Mouse (Mus musculus): ENCODE results near the gene Trim44. TPM values are rescaled to one million over a fixed set of nuclear protein-coding genes. Genes with fewer than 3 reads are reported as not detected.

The Trim44 gene
- polyA plus RNA-seq, 1 experiment: 32.6 TPM

DNA sequence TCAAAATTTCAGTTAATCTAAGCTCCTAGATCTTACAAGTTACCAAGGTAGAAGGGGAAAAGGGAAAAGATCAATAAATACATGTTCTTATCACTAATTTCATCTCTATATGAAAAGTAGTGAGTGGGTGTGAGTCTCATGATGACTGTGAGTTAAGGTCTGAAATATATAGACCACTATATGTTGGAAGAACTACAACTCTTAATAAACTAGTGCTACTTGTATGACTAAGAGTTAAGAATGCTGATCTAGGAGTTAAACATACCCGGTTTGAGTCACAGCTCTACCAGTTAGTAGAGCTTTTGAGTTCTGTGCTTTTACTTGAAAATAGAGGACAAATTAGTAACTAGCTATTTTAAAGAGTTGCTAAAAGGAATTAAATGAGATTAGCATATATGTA is 94.7 kb downstream of the Trim44 start:
- WGBS: 85% methylated on average over 1 of the region's 1 CpGs

GRCm38 (mm10) chr2:102303274-102303673 is 104.4 kb downstream of the Trim44 start:
- H3K4me3 ChIP-seq (replicated peaks; ENCODE audit: control insufficient read depth, low read depth, low read length): no peak overlapping the region
- 88% methylated on average over 2 of the region's 2 CpGs for WGBS
- no peak for TF ChIP-seq POLR2A (IDR thresholded peaks at IDR 0.05; ENCODE audit: borderline replicate concordance, control insufficient read depth, low read depth, low read length)
- H3K4me1 ChIP-seq (ENCODE audit: control insufficient read depth, insufficient read depth, low read length): no peaks in the 10 kb centered on the region
- H3K27ac ChIP-seq (ENCODE audit: control insufficient read depth, insufficient read depth, low read depth, low read length, poor library complexity): no peak overlapping the region

More for the DNA sequence above, 94.7 kb downstream of the Trim44 start:
- no peaks in the 10 kb centered on the region for H3K4me1 ChIP-seq (ENCODE audit: control insufficient read depth, insufficient read depth, low read length)
- no peak for TF ChIP-seq POLR2A (IDR thresholded peaks at IDR 0.05; ENCODE audit: borderline replicate concordance, control insufficient read depth, low read depth, low read length)
- TF ChIP-seq CTCF (IDR thresholded peaks at IDR 0.05; ENCODE audit: control insufficient read depth, insufficient read depth, low read length): no peak
- no peak overlapping the region for H3K4me3 ChIP-seq (replicated peaks; ENCODE audit: control insufficient read depth, low read depth, low read length)
- no peak overlapping the region for H3K27ac ChIP-seq (ENCODE audit: control insufficient read depth, insufficient read depth, low read depth, low read length, poor library complexity)

DNA sequence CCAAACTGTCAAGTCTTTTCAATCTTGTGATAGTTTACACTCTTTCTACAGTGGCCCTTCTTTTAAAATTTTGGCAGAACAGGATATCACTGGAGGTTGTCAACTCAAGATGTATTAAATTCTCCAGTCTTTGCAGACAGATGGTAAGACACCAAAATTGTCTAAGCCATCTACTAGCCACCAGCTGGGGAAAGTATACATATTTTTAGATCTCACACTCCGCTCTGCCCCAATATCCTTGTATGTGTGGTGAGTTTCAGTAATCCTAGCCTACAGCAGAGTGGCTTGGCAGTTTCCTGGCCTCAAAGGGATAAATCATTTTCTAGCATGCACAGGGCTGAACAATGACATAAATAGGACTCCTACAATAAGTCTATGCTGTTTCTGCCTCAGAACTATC is 105.1 kb downstream of the Trim44 start:
- WGBS: 94% methylated on average over 1 of the region's 1 CpGs

DNA sequence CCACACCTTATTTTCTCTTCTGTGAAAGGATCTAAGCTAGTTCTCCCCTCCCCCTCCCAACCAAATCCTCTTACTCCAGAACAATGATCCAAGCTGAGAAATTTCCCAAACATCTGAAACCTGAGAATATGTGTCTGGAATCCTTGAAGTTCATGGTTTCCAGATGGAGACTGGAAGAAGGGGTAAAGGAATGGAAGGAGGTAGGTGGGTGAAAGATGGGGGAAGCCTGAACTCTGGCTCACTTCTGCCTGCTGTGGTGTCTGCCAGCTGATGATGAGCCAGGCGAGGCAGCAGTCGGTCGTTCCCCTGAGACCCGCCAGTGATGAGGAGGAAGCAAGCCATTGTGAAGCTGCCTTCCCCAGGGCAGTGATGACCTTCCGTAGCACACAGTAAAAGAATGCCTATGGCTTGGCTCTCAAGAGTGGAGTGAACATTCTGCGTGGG is 112.8 kb downstream of the Trim44 start:
- Histone ChIP-seq H3K4me3 (replicated peaks; ENCODE audit: control insufficient read depth, low read depth, low read length) (no peak overlapping the region), H3K27ac (ENCODE audit: control insufficient read depth, insufficient read depth, low read depth, low read length, poor library complexity) (no peak overlapping the region), H3K4me1 (ENCODE audit: control insufficient read depth, insufficient read depth, low read length) (no peaks in the 10 kb centered on the region)
- no peak for TF ChIP-seq CTCF (IDR thresholded peaks at IDR 0.05; ENCODE audit: control insufficient read depth, insufficient read depth, low read length)
- no peak for TF ChIP-seq POLR2A (IDR thresholded peaks at IDR 0.05; ENCODE audit: borderline replicate concordance, control insufficient read depth, low read depth, low read length)
- WGBS: 20% methylated on average over 6 of the region's 6 CpGs

More for the DNA sequence above, 105.1 kb downstream of the Trim44 start:
- Histone ChIP-seq H3K4me3 (replicated peaks; ENCODE audit: control insufficient read depth, low read depth, low read length) (no peak overlapping the region), H3K4me1 (ENCODE audit: control insufficient read depth, insufficient read depth, low read length) (no peaks in the 10 kb centered on the region), H3K27ac (ENCODE audit: control insufficient read depth, insufficient read depth, low read depth, low read length, poor library complexity) (no peak overlapping the region)
- TF ChIP-seq POLR2A (IDR thresholded peaks at IDR 0.05; ENCODE audit: borderline replicate concordance, control insufficient read depth, low read depth, low read length) (no peak), CTCF (IDR thresholded peaks at IDR 0.05; ENCODE audit: control insufficient read depth, insufficient read depth, low read length) (no peak)

DNA sequence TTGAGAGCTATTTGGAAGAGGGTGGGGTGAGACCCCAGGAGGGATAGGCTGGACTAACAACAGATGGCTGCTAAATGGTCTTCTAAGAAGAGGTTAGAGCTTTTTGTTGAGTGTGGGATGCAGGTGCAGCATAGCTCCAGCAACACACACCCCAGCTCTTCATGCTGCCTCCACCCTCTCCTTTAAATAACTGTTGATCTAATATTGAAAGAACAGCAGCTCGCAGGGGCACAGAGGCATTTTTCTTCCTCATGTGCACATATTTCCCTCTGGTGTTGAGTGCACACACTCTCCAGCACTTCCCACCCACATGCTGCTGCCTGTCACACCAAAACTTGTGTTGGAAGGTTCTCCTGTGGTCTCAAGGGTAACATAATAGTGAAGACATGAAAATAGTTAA is 114.4 kb downstream of the Trim44 start:
- H3K27ac ChIP-seq (ENCODE audit: control insufficient read depth, insufficient read depth, low read depth, low read length, poor library complexity): no peak overlapping the region
- H3K4me3 ChIP-seq (replicated peaks; ENCODE audit: control insufficient read depth, low read depth, low read length): no peak overlapping the region
- TF ChIP-seq CTCF (IDR thresholded peaks at IDR 0.05; ENCODE audit: control insufficient read depth, insufficient read depth, low read length): no peak
- TF ChIP-seq POLR2A (IDR thresholded peaks at IDR 0.05; ENCODE audit: borderline replicate concordance, control insufficient read depth, low read depth, low read length): no peak
- H3K4me1 ChIP-seq (ENCODE audit: control insufficient read depth, insufficient read depth, low read length): no peaks in the 10 kb centered on the region
- 19% methylated on average over 1 of the region's 1 CpGs for WGBS

DNA sequence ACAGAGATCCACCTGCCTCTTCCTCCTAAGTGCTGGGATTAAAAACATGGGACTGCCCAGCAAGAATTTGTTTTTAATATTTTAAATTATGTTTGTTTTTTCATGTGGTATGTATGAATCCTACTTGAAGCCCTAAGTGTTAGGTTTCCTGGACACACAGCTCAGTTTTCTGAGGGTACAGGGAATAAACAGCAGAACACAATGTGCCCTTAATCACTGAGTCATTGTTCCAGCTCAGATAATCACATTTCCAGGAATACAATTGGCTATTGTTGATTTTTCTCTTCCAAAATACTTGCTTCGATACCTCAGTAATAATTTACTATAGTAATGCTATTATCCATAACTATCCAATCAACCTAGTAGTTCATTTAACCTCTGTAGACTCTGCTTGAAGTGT is 115.6 kb downstream of the Trim44 start:
- TF ChIP-seq CTCF (IDR thresholded peaks at IDR 0.05; ENCODE audit: control insufficient read depth, insufficient read depth, low read length) (no peak), POLR2A (IDR thresholded peaks at IDR 0.05; ENCODE audit: borderline replicate concordance, control insufficient read depth, low read depth, low read length) (no peak)

GRCm38 (mm10) chr2:102291533-102291932 is 116.1 kb downstream of the Trim44 start:
- no peak overlapping the region for H3K27ac ChIP-seq (ENCODE audit: control insufficient read depth, insufficient read depth, low read depth, low read length, poor library complexity)
- 60% methylated on average over 2 of the region's 2 CpGs for WGBS
- H3K4me3 ChIP-seq (replicated peaks; ENCODE audit: control insufficient read depth, low read depth, low read length): no peak overlapping the region
- TF ChIP-seq CTCF (IDR thresholded peaks at IDR 0.05; ENCODE audit: control insufficient read depth, insufficient read depth, low read length) (no peak), POLR2A (IDR thresholded peaks at IDR 0.05; ENCODE audit: borderline replicate concordance, control insufficient read depth, low read depth, low read length) (no peak)
- no peaks in the 10 kb centered on the region for H3K4me1 ChIP-seq (ENCODE audit: control insufficient read depth, insufficient read depth, low read length)

More for the DNA sequence above, 115.6 kb downstream of the Trim44 start:
- Histone ChIP-seq H3K4me1 (ENCODE audit: control insufficient read depth, insufficient read depth, low read length) (no peaks in the 10 kb centered on the region), H3K4me3 (replicated peaks; ENCODE audit: control insufficient read depth, low read depth, low read length) (no peak overlapping the region), H3K27ac (ENCODE audit: control insufficient read depth, insufficient read depth, low read depth, low read length, poor library complexity) (no peak overlapping the region)
- WGBS: 87% methylated on average over 1 of the region's 1 CpGs

DNA sequence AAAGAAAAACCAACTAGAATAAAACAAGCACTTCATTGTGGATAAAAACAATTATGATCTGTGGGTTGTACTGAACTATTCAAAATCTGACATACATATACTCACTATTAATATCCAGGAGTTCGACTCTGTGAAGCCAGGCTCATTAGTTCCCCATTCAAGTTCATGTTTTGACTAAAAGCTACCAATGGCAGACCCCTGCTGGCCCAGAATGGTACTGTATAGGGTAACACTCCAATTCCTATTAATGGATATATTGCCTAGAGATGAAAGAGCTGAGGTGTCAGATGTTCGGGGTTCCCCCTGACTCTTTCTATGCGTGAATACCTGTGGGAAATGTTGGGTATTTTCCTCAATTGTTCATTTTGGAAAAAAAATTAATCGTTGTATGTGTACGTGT is 117.6 kb downstream of the Trim44 start:
- H3K27ac ChIP-seq (ENCODE audit: control insufficient read depth, insufficient read depth, low read depth, low read length, poor library complexity): no peak overlapping the region
- H3K4me3 ChIP-seq (replicated peaks; ENCODE audit: control insufficient read depth, low read depth, low read length): no peak overlapping the region
- H3K4me1 ChIP-seq (ENCODE audit: control insufficient read depth, insufficient read depth, low read length): no peaks in the 10 kb centered on the region
- no peak for TF ChIP-seq CTCF (IDR thresholded peaks at IDR 0.05; ENCODE audit: control insufficient read depth, insufficient read depth, low read length)
- 36% methylated on average over 5 of the region's 5 CpGs for WGBS

DNA sequence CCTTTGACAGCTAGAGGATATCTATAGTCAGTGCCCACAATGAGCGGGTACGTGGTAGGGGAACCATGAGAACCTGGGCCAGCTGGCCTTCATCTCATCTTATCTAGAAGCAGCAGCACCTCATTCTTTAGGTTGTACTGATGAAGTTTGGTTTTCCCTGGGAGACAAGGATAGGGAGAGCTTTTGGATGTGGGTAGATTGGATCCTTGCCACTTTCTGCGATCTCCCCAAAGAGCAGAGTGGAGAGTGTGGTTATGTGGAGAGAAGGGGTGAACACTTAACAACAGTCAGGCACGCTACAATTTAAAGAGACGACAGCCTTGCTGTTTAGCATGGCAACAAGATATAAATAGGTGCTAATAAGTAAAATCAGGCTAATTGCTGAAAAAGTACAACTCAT is 119.0 kb downstream of the Trim44 start:
- Histone ChIP-seq H3K4me3 (replicated peaks; ENCODE audit: control insufficient read depth, low read depth, low read length) (no peak overlapping the region), H3K27ac (ENCODE audit: control insufficient read depth, insufficient read depth, low read depth, low read length, poor library complexity) (no peak overlapping the region), H3K4me1 (ENCODE audit: control insufficient read depth, insufficient read depth, low read length) (no peaks in the 10 kb centered on the region)
- 81% methylated on average over 5 of the region's 5 CpGs for WGBS
- TF ChIP-seq CTCF (IDR thresholded peaks at IDR 0.05; ENCODE audit: control insufficient read depth, insufficient read depth, low read length) (no peak), POLR2A (IDR thresholded peaks at IDR 0.05; ENCODE audit: borderline replicate concordance, control insufficient read depth, low read depth, low read length) (no peak)
